Mouse (Mus musculus) embryonic facial prominence, embryonic 12.5 days (tissue): ENCODE results near the gene Ankk1. TPM values are rescaled to one million over a fixed set of nuclear protein-coding genes. Genes with fewer than 3 reads are reported as not detected.

Experiments used
- ATAC-seq: fragments of 200-750 bp; cut with Nextera tagmentation; 2 replicates; pipeline ENCODE4 v1.8.0; 2017; ENCODE audit not compliant: insufficient number of reproducible peaks, insufficient read depth, low FRiP score, low TSS enrichment
- H3K27ac ChIP-seq: fragments of 300-500 bp; sonication (generic); 2 replicates; pipeline ENCODE4 v1.5.1; 2016; ENCODE audit warnings: mild to moderate bottlenecking
- H3K27me3 ChIP-seq: fragments of 300-500 bp; sonication (generic); 2 replicates; pipeline ENCODE4 v1.6.1; 2016; ENCODE audit warnings: mild to moderate bottlenecking, moderate library complexity
- H3K36me3 ChIP-seq: fragments of 300-500 bp; sonication (generic); 2 replicates; pipeline ENCODE4 v1.6.1; 2016; ENCODE audit warnings: mild to moderate bottlenecking
- H3K4me1 ChIP-seq: fragments of 300-500 bp; sonication (generic); 2 replicates; pipeline ENCODE4 v1.6.1; 2016
- H3K4me2 ChIP-seq: fragments of 300-500 bp; sonication (generic); replicated peaks from 2 replicates; pipeline ENCODE4 v1.6.1; 2016; ENCODE audit warnings: mild to moderate bottlenecking, moderate library complexity
- H3K4me3 ChIP-seq: fragments of 300-500 bp; sonication (generic); 2 replicates; pipeline ENCODE4 v1.5.1; 2016; ENCODE audit warnings: mild to moderate bottlenecking
- H3K9ac ChIP-seq: fragments of 300-500 bp; sonication (generic); 2 replicates; pipeline ENCODE4 v1.6.1; 2016; ENCODE audit warnings: mild to moderate bottlenecking, moderate library complexity
- H3K9me3 ChIP-seq: fragments of 300-500 bp; sonication (generic); 2 replicates; pipeline ENCODE4 v1.6.1; 2016; ENCODE audit warnings: mild to moderate bottlenecking, moderate library complexity
- WGBS: fragments of 180-500 bp; shearing (Covaris S2); methylation state at CpG from one replicate; pipeline ENCODE4 v1.1.7; 2016; 5-methylcytosine and 5-hydroxymethylcytosine counted together
- polyA plus RNA-seq: library from polyadenylated mRNA; unstranded; fragments of >200 nt; fragmentation: Nextera tagmentation; extraction: Ambion mirVana; gene quantifications from 2 replicates; pipeline ENCODE4 v1.2.1, GENCODE M21; 2016

The Ankk1 gene
- not detected in 2 replicates for polyA plus RNA-seq

GRCm38 (mm10) chr9:49426921-49427320 lies at the start of gene Ankk1:
Gene Ankk1, minus strand, starts transcription at chr9:49427021.
- H3K27me3 ChIP-seq: no peaks in the 10 kb centered on the region
- H3K9ac ChIP-seq: no peak within 1 kb of the TSS
- H3K9me3 ChIP-seq: no peaks in the 10 kb centered on the region
- H3K4me1 ChIP-seq: no peaks in the 10 kb centered on the region
- no peaks in the 10 kb centered on the region for H3K36me3 ChIP-seq
- no peak within 1 kb of the TSS for H3K27ac ChIP-seq
- 71% methylated on average over 7 of the region's 7 CpGs for WGBS
- H3K4me2 ChIP-seq: no peak within 1 kb of the TSS
- no peak for ATAC-seq
- H3K4me3 ChIP-seq: no peak within 1 kb of the TSS

DNA sequence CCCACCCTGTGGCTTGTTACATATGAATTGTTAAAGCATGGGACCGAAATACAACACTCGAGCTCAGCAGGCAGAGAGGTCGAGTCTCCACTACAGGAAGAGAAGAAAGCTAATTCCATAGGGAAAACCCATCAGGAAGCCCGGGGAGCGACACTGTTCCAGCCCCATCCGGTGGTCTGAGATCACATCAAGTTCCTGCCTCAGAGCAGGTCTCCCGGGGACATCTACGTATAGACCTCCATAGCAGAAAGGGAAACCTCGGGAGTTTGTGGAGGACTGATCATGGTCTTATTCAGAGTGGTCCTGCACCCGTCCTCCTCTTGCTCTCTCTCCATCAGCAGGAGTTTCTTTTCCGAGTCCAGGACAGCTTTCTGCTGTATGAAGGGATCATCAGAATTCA lies 45.3 kb upstream of the Ankk1 start:
- Histone ChIP-seq H3K27me3 (no peaks in the 10 kb centered on the region), H3K27ac (no peak overlapping the region), H3K4me1 (no peaks in the 10 kb centered on the region), H3K36me3 (no peaks in the 10 kb centered on the region), H3K4me3 (no peak overlapping the region), H3K4me2 (no peak overlapping the region), H3K9ac (no peak overlapping the region), H3K9me3 (no peaks in the 10 kb centered on the region)
- WGBS: 58% methylated on average over 11 of the region's 11 CpGs
- ATAC-seq: no peak

DNA sequence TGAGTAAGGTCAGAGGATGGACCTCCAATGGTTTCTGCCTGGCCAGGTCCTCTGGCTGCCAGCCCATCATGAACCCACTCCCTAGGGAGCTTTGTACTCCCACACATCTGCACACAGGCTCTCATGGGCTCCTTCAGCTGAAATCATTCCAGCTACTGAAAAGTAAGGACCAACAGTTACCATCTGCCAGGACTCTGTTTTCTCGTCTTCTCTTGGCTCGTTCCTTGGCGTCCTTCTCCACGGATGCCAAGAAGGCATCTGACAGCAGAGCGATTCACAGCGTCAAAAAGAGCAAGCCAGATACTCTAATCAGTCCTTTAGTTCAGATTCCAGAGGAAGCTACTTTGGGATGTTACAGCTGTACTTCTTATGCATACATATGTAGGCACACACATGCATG lies 44.1 kb upstream of the Ankk1 start:
- Histone ChIP-seq H3K36me3 (no peaks in the 10 kb centered on the region), H3K4me3 (no peak overlapping the region), H3K9ac (no peak overlapping the region; the same call in 1 of the 2 replicates), H3K4me1 (no peaks in the 10 kb centered on the region), H3K27ac (no peak overlapping the region), H3K4me2 (no peak overlapping the region), H3K27me3 (no peaks in the 10 kb centered on the region), H3K9me3 (no peaks in the 10 kb centered on the region)
- 89% methylated on average over 6 of the region's 6 CpGs for WGBS
- no peak for ATAC-seq

DNA sequence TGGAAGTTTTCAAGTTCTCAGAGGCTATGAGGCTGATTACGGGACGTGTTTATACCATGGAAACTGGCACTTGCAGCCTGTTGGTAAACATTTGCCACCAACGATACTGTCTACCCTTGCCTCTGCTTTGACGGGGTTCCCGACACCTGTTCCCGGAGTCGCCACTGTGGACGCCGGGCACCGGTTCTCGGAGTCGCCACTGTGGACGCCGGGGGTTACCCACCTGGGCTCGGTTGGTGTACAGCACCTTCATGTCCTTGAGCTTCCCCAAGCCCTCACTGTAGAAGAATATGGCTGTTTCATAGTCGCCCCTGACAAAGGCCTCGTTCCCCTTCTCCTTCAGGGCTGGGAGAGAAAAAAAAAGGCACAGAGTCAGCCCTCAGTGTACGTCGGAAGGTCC lies 43.2 kb upstream of the Ankk1 start:
- no peak overlapping the region for H3K4me3 ChIP-seq
- no peak overlapping the region for H3K27ac ChIP-seq
- 91% methylated on average over 19 of the region's 19 CpGs for WGBS
- no peaks in the 10 kb centered on the region for H3K9me3 ChIP-seq
- no peaks in the 10 kb centered on the region for H3K27me3 ChIP-seq
- H3K4me2 ChIP-seq: no peak overlapping the region
- no peaks in the 10 kb centered on the region for H3K4me1 ChIP-seq
- H3K9ac ChIP-seq: no peak overlapping the region
- no peak for ATAC-seq
- no peaks in the 10 kb centered on the region for H3K36me3 ChIP-seq

GRCm38 (mm10) chr9:49456136-49456535 lies 29.3 kb upstream of the Ankk1 start:
- ATAC-seq: no peak
- WGBS: 80% methylated on average over 3 of the region's 3 CpGs
- H3K36me3 ChIP-seq: no peaks in the 10 kb centered on the region

DNA sequence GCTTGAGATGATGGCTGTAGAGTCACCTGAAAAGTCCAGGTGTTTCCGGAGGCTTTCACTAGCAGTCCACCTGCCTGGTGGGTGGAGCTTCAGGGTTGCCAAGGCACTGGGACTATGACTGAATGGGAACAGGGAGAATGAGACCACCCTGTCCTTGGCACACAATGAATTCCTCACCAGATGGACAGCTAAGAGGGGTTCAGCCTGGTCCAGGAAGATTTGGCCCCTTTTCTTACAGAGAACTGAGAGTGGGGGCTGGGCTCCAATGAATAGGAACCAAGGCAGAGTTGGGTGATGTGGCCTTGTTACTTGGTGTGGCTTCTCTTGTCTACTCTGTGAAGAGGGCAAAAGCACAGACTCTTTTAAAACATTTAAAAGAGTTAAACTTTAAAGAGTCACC lies 25.6 kb upstream of the Ankk1 start:
- no peak for ATAC-seq
- no peaks in the 10 kb centered on the region for H3K36me3 ChIP-seq
- no peak overlapping the region for H3K4me3 ChIP-seq
- 88% methylated on average over 1 of the region's 1 CpGs for WGBS
- H3K9ac ChIP-seq: no peak overlapping the region
- H3K9me3 ChIP-seq: no peaks in the 10 kb centered on the region
- H3K27me3 ChIP-seq: no peaks in the 10 kb centered on the region
- no peaks in the 10 kb centered on the region for H3K4me1 ChIP-seq
- H3K4me2 ChIP-seq: no peak overlapping the region
- H3K27ac ChIP-seq: no peak overlapping the region

More at GRCm38 (mm10) chr9:49456136-49456535, 29.3 kb upstream of the Ankk1 start:
- Histone ChIP-seq H3K4me3 (no peak overlapping the region), H3K9me3 (no peaks in the 10 kb centered on the region), H3K27ac (no peak overlapping the region), H3K4me1 (no peaks in the 10 kb centered on the region), H3K9ac (no peak overlapping the region), H3K4me2 (no peak overlapping the region), H3K27me3 (no peaks in the 10 kb centered on the region)

- Histone ChIP-seq H3K9me3 (no peaks in the 10 kb centered on the region), H3K27ac (no peak overlapping the region), H3K4me3 (no peak overlapping the region), H3K4me1 (no peaks in the 10 kb centered on the region), H3K27me3 (no peaks in the 10 kb centered on the region), H3K36me3 (no peaks in the 10 kb centered on the region), H3K4me2 (no peak overlapping the region), H3K9ac (no peak overlapping the region)
- no peak for ATAC-seq
- WGBS: 80% methylated on average over 3 of the region's 3 CpGs
Observed at GRCm38 (mm10) chr9:49450491-49450890, 23.7 kb upstream of the Ankk1 start.

DNA sequence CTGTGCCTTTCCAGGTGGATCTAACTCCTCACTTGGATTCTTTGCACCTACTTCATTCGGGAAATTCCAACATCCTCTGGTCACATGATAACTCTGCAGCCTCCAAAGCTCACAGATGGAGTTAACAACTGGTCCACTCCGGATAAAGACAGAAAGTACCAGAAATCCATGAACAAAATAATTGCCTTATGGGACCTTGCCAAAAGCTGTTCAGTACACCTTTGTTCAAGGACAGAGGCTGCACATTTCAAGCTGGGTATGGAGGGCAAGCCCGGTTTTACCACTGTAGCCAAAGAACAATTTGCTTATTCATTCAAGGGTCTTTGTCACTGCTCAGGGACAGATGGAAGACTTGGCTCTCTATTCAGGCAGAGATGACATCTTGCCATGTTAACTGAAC lies 15.8 kb upstream of the Ankk1 start:
- Histone ChIP-seq H3K27me3 (no peaks in the 10 kb centered on the region), H3K9me3 (no peaks in the 10 kb centered on the region), H3K27ac (no peak overlapping the region), H3K4me2 (no peak overlapping the region), H3K36me3 (no peaks in the 10 kb centered on the region), H3K4me1 (no peaks in the 10 kb centered on the region), H3K4me3 (no peak overlapping the region), H3K9ac (no peak overlapping the region)
- WGBS: 69% methylated on average over 3 of the region's 3 CpGs
- ATAC-seq: no peak

GRCm38 (mm10) chr9:49427478-49427877 lies 657 bp upstream of the Ankk1 start:
- Histone ChIP-seq H3K4me1 (no peaks in the 10 kb centered on the region), H3K9ac (no peak overlapping the region), H3K36me3 (no peaks in the 10 kb centered on the region), H3K27me3 (no peaks in the 10 kb centered on the region), H3K9me3 (no peaks in the 10 kb centered on the region), H3K4me3 (no peak overlapping the region), H3K27ac (no peak overlapping the region), H3K4me2 (no peak overlapping the region)
- 61% methylated on average over 5 of the region's 5 CpGs for WGBS
- no peak for ATAC-seq

DNA sequence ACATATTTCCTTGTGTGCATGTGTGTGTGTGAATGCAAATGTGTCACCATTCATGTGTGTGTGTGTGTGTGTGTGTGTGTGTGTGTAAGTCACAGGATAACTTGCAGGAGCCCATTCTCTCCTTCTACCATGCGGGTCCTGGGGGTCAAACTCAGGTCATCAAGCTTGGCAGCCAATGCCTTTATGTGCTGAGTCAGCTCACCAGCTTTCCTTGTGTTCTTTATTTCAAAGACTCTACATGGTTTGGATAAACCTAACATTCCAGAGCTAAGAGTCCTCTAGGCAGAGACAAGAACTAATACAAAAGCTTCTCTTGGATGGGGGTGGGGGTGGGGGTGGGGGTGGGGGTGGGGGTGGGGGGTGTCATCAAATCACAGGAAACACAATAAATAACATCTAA lies 1.2 kb downstream of the Ankk1 start:
- ATAC-seq: no peak
- Histone ChIP-seq H3K27ac (no peak overlapping the region), H3K9ac (no peak overlapping the region), H3K36me3 (no peaks in the 10 kb centered on the region), H3K4me3 (no peak overlapping the region), H3K4me1 (no peaks in the 10 kb centered on the region), H3K4me2 (no peak overlapping the region), H3K9me3 (no peaks in the 10 kb centered on the region), H3K27me3 (no peaks in the 10 kb centered on the region)
- WGBS: 64% methylated on average over 1 of the region's 1 CpGs

DNA sequence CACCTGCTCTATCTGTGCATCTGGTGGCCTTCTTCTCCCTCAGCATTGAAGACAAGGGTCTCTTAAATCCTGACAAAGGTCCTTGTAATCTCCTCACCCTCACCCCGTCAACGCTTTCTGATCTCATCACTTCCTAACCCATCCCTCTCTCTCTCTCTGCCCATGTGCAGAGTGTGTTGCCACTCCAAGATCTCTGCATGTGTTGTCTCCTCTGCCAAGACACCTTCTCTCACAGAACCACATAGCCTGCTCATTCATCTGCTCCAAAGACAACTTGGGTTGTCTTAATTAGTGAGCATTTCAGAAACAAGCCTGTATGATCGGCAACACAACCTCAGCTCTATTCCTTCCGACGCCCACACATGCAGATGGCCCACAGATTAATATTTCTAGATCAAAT lies 3.0 kb downstream of the Ankk1 start:
- no peak overlapping the region for H3K27ac ChIP-seq
- no peaks in the 10 kb centered on the region for H3K9me3 ChIP-seq
- H3K9ac ChIP-seq: no peak overlapping the region
- H3K4me3 ChIP-seq: no peak overlapping the region
- no peaks in the 10 kb centered on the region for H3K27me3 ChIP-seq
- no peaks in the 10 kb centered on the region for H3K4me1 ChIP-seq
- H3K36me3 ChIP-seq: no peaks in the 10 kb centered on the region
- no peak overlapping the region for H3K4me2 ChIP-seq
- ATAC-seq: no peak
- 92% methylated on average over 5 of the region's 5 CpGs for WGBS

DNA sequence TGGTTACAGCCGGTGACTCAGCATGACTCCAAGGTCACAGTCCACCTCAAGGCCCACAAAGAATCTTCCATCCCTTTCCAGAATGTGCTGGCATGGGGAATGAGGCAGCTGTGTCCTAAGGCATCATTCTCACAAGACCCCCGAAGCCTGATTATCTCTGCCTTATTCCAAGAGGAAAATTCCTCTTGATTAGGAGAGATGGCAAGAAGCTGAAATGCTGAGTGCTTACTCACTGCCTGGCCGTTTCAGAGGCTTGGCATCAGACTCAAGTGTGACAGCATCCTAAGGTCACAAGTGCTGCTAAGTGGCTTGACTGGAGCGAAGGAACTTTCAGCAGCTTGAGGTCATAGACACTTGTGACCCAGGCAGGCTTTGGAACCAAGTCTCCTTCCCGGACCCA lies 16.2 kb downstream of the Ankk1 start:
- no peak for ATAC-seq
- no peak overlapping the region for H3K27ac ChIP-seq
- 74% methylated on average over 5 of the region's 5 CpGs for WGBS
- no peaks in the 10 kb centered on the region for H3K27me3 ChIP-seq
- H3K4me2 ChIP-seq: no peak overlapping the region
- no peaks in the 10 kb centered on the region for H3K36me3 ChIP-seq
- H3K4me1 ChIP-seq: no peaks in the 10 kb centered on the region
- H3K4me3 ChIP-seq: no peak overlapping the region
- no peaks in the 10 kb centered on the region for H3K9me3 ChIP-seq
- H3K9ac ChIP-seq: no peak overlapping the region

- H3K27ac ChIP-seq: no peak overlapping the region
- no peak overlapping the region for H3K4me3 ChIP-seq
- no peaks in the 10 kb centered on the region for H3K9me3 ChIP-seq
- no peak for ATAC-seq
- WGBS: 90% methylated on average over 5 of the region's 5 CpGs
- H3K36me3 ChIP-seq: no peaks in the 10 kb centered on the region
- no peak overlapping the region for H3K9ac ChIP-seq
- H3K4me1 ChIP-seq: no peaks in the 10 kb centered on the region
- H3K27me3 ChIP-seq: no peaks in the 10 kb centered on the region
- no peak overlapping the region for H3K4me2 ChIP-seq
Observed at GRCm38 (mm10) chr9:49407028-49407427, 19.8 kb downstream of the Ankk1 start.
